Mouse (Mus musculus): Measurements from ENCODE around the gene Ddx58.

Ddx58 gene

GRCm38 (mm10) chr4:40239409-40240271 lies at the start of gene Ddx58:
Ddx58 (minus strand) TSS chr4:40239828.
- DNase-seq (ENCODE audit: low spot score), result no peak

- no peak for DNase-seq (ENCODE audit: low spot score)
These were observed 49.4 kb upstream of the Ddx58 start for GRCm38 (mm10) chr4:40289046-40289445.

DNA sequence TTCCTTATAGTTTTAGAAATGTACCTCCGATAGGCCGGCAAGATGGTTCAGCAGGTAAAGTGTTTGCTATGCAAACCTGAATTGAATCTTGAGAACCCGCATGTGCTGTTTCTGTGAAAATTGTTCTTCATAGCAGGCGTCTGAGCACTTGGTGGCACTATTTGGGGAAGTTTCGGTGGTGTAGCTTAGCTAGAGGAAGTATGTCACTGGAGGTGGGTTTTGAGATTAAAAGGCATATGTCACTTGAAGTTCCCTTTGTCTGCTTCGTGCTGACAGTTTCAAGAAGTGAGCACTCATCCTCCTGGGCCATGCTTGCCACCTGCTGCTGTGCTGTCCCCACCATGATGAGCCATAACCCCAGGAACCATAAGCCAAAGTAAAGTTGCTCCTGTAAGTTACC lies 47.8 kb upstream of the Ddx58 start:
- DNase-seq (ENCODE audit: low spot score), result no peak

DNA sequence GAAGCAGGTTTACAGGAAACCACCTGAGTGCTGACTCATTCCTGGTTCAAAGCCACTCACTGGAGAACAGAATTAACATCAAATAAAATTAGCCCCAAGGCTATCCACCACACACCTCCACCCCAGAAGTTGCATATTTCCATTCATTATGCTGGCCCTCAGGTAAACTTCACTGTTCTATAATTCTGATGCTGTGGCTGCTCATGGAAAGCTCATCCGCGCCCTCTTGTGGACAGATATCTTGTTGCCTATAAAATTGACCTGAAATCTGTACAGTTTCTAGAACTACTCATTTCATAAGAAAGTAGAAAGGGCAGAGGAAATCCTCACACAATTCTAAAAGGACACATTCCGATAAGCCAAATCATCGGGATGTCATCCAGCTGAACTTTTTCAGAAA lies 46.0 kb upstream of the Ddx58 start:
- DNase-seq (ENCODE audit: low spot score), result peak; percentile 82

GRCm38 (mm10) chr4:40279276-40279900 lies 39.8 kb upstream of the Ddx58 start, which contains the start of gene Ndufb6:
Ndufb6 (minus strand) TSS chr4:40279421.
- DNase-seq (ENCODE audit: low spot score), result peak; percentile 99

DNA sequence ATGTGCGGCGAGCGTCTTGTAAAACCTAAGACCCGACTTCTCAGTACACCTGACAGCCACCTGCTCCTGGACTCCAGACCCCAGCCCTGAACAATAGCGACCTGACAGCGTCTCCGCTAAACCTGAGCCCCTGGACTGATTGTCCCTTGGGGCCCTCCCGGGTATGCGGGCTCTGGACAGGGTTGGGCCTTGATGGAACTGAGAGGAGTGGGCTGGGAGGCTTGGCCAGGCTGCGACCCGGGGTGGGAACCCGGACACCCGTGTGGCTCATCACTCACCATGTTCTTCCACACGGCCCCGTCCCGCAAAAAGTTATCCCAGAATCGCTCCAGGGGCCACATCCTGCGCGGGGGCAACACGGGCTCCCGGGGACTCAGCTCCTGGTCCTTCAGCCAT lies 39.2 kb upstream of the Ddx58 start:
- DNase-seq (ENCODE audit: low spot score), result no peak

GRCm38 (mm10) chr4:40269430-40270032 lies 29.9 kb upstream of the Ddx58 start, which contains the start of the genes Smim27 and Topors:
Smim27 (plus strand) TSS chr4:40269579.
Topors (minus strand) TSS chr4:40269850.
- peak; percentile 94 for DNase-seq (ENCODE audit: low spot score)

- peak; percentile 56 for DNase-seq (ENCODE audit: low spot score)
These were observed 29.2 kb upstream of the Ddx58 start for GRCm38 (mm10) chr4:40268835-40269234.

- DNase-seq (ENCODE audit: low spot score), result peak; percentile 95
These were observed 28.7 kb upstream of the Ddx58 start for GRCm38 (mm10) chr4:40268204-40268813.

GRCm38 (mm10) chr4:40267681-40268080 lies 28.1 kb upstream of the Ddx58 start:
- DNase-seq (ENCODE audit: low spot score), result no peak

DNA sequence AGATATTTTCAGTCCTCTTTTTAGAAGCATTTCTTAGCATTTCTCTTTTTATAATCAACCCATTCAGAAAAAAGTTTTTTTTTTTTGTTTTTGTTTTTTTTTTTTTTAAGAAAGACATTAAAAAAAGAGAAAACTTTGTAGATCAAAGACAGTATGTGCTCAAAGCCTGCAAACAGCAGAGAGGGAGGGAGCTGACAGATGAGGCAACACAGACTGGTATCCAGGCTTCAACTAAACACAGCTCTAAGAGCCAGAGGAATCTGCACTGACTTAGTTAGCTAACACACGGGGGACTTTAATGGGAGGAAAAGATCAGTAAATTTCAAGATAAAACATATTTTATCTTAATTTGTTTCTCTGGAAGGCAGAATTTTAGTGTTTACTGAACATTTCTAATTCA lies 24.7 kb upstream of the Ddx58 start:
- DNase-seq (ENCODE audit: low spot score), result no peak

DNA sequence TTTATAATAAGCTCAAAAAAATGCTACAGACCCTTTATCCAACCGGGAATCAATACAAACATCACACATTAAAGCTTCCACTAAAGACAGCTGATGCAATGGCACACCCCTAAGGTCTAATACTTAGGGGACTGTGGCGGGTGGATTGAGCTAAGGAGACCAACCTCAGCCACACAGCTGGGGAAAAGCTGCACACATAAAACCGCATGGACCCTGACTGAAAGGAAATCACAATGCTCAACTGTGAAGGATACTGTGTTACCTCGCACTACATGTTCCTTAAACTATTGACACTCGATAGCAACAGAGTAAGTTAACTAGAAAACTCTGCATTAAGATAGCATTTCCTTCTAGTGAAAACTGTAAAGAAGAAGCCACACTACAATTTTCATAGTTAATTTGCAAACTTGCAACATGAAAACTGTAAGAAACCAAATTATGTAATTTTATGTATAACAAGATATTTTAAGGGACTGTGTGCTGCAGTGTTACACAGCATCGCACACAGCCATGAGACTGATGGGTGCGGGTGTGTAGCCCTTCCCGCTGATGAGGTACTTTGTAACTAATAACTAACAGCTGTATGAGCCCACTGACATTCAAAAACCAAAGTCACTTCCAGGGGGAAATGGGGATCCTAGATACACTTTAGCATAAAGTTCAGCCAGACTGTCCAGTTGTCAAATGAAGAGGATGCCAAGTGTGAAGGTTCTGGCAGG lies 14.9 kb upstream of the Ddx58 start:
- no peak for DNase-seq (ENCODE audit: low spot score)

DNA sequence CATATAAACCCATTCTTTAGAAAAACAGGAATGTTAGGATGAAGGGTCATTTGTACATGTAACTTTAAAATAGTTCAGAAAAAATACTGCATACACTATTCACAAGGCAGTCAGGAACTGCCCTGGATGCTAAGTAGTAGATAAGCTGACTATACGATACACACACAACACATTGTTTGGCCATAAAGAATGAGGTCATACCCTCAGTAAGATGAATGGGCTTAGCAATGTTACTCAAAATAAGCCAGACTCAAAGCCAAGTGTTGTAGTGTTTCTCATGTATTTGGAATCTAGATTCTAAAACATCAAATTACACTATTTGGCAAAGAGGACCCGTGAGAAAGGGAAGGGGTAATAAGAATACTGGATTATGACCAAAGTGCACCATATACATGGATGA lies 14.1 kb upstream of the Ddx58 start:
- no peak for DNase-seq (ENCODE audit: low spot score)

- no peak for DNase-seq (ENCODE audit: low spot score)
These were observed 11.4 kb upstream of the Ddx58 start for GRCm38 (mm10) chr4:40250984-40251383.

DNA sequence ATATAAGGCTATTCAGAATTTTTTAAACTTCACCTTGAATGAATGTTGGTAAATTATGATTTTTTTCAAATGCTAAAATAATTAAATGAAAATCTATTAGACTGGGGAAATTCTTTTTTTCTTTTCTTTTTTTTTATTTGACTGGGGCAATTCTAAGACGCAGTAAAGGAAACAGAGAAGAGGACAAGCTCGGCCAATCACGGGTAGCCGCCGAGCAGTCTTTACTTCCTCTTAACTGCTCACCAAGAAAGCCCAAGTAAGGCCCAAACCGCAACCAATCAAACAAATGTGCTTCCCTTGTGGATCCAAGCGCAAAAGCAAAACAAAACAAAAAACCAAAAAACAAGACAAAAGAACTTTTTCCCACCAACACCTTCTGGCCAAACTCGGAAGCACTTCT lies 4.4 kb upstream of the Ddx58 start:
- DNase-seq (ENCODE audit: low spot score), result no peak

- DNase-seq (ENCODE audit: low spot score), result no peak
These were observed 3.4 kb upstream of the Ddx58 start for GRCm38 (mm10) chr4:40243006-40243405.

GRCm38 (mm10) chr4:40241928-40242327 lies 2.3 kb upstream of the Ddx58 start:
- no peak for DNase-seq (ENCODE audit: low spot score)

DNA sequence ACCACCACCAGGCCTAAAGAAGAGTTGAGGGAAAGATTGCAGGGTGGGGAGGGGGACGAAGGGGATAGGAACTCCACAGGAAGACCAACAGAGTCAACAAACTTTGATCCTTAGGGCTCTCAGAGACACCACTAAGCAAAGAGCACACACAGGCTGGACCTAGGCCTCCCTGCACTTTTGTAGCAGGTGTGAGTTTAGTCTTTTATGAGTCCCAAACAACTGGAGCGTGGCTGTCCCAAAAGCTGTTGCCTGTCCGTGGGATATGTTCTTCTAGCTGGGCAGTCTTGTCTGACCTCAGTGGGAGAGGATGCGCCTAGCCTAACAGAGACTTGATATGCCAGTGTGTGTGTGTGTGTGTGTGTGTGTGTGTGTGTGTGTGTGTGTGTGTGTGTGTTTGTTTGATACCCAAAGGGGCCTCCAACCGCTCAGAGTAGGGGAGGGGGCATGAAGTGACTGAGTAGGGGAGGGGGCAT lies 680 bp upstream of the Ddx58 start:
- DNase-seq (ENCODE audit: low spot score), result no peak

DNA sequence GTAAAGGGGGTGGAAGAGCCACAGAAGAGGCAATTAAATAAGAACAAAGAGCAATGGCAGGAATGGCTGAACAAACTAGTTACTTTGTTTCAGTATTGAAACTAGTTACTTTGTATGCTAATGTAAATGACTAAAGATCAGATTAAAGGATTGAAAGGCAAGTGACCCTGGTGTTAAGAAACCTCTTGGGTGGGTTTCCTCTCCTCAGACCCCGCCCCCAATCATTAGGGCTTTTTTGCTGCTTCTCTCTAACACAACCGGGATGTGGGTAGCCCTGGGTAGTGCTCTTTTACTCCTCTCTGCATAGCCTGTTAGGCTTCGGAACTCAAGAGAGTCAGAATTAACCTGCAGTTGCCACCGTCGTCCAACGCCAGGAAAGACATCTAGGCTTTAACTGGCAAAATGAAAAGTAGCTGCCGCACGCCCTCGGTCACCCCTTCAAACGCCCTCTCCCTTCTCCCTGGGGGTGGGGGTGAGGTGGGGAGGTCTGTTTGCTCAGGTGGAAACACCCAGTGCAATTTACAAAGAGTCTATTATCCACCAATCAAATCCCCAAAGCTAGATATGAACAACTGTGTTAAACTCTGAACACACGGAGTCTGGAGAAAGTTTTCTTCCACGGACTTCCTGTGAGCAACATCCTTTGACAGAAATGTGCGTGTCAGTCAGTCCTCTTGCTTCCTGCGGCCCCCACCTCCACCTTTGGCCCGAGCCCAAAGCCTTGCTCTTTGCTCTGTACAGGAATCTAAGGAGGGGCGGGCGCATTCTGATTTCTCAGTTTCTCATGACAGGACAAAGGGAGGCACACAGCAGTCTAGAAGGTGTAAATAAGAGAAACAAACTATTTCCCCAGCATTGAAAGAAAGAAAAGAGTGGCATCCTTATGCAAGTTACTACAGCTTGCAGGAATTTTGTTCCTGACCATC lies 882 bp downstream of the Ddx58 start:
- DNase-seq (ENCODE audit: low spot score), result peak; percentile 76

- DNase-seq (ENCODE audit: low spot score), result no peak
These were observed 2.8 kb downstream of the Ddx58 start for GRCm38 (mm10) chr4:40236829-40237228.

GRCm38 (mm10) chr4:40234256-40234655 lies 5.4 kb downstream of the Ddx58 start:
- no peak for DNase-seq (ENCODE audit: low spot score)

All from testis, postnatal 10 days (tissue).